Mouse (Mus musculus) embryonic fibroblast, embryonic 13.5 days (primary cell): ENCODE results near the gene Cadm4.

ENCODE experiments used
- CTCF ChIP-seq: IDR thresholded peaks from 2 replicates; pipeline ENCODE4 v1.5.1; 2011; ENCODE audit warnings: mild to moderate bottlenecking, control low read depth, low read length, moderate library complexity, borderline replicate concordance; ENCODE audit not compliant: insufficient read depth
- POLR2A ChIP-seq: IDR thresholded peaks from 2 replicates; pipeline ENCODE4 v1.6.1; 2011; ENCODE audit warnings: low read depth, mild to moderate bottlenecking, control low read depth, low read length, moderate library complexity

- TF ChIP-seq POLR2A (no peak), CTCF (no peak)
Observed at GRCm38 (mm10) chr7:24480986-24481473, 793 bp upstream of the Cadm4 start.
